Mouse (Mus musculus) CD8-positive naive resting alpha-beta T cell, adult 2 months (primary cell): Measurements from ENCODE around the gene Plac1.

Experiments
- DNase-seq, 2 experiments: peaks; one replicate each; pipeline ENCODE4 v3.0.0; 2022; ENCODE audit warnings: low read depth in 2 of 2, low spot score in 2 of 2

Plac1 gene

GRCm38 (mm10) chrX:53201616-53202015 is 38.3 kb downstream of the Plac1 start:
- DNase-seq = no peak

DNA sequence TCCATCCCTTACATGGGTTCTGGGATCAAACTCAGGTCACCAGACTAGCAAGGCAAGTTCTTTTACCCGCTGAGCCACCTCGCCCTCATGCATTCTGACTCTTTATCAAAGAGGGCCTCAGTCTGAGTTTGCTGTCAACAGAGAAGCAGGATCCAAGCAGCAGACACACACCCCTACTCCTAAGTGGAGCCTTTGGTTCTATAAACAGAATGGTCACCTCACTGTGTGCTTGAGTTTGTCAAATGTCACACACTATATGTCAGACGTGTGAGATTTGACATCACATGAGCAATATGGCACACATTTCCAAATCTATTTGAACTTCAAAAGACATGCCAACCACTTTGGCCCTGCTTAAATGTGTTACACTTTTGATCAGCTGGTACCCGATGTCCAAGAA is 42.2 kb downstream of the Plac1 start:
- DNase-seq = no peak

- no peak for DNase-seq
Observed at GRCm38 (mm10) chrX:53196392-53196791, 43.5 kb downstream of the Plac1 start.

GRCm38 (mm10) chrX:53188692-53189091 is 51.2 kb downstream of the Plac1 start:
- DNase-seq = no peak

- DNase-seq = no peak
Observed at GRCm38 (mm10) chrX:53179801-53180200, 60.1 kb downstream of the Plac1 start.

- no peak for DNase-seq
Observed at GRCm38 (mm10) chrX:53176296-53176695, 63.6 kb downstream of the Plac1 start.

GRCm38 (mm10) chrX:53168623-53169022 is 71.3 kb downstream of the Plac1 start:
- no peak for DNase-seq

GRCm38 (mm10) chrX:53166901-53167525 is 72.9 kb downstream of the Plac1 start:
- no peak for DNase-seq

- no peak for DNase-seq
Observed at GRCm38 (mm10) chrX:53166251-53166900, 73.5 kb downstream of the Plac1 start.

- DNase-seq = no peak
Observed at GRCm38 (mm10) chrX:53162589-53162988, 77.3 kb downstream of the Plac1 start.

DNA sequence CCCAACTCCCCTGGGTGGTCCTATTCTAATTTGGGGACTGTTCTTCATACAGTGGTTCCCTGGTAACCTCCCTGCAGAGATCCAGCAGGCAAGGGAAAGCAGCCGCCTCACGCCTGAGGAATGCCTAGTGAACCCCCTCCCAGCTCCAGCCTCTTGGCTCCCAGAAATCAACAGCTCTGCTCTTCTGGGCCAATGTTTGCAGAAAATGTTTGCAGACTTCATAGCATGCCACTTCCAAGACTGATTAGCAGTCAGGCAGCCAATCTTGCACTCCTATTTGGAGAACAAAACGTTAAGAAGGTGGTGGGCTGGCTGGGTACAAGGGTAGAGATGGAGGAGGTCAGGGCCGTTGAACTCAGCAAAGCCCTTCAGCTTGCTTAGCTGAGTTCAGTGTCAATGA is 78.3 kb downstream of the Plac1 start:
- DNase-seq = no peak

GRCm38 (mm10) chrX:53161115-53161514 is 78.8 kb downstream of the Plac1 start:
- DNase-seq = no peak

GRCm38 (mm10) chrX:53148039-53148438 is 91.9 kb downstream of the Plac1 start:
- DNase-seq = no peak

GRCm38 (mm10) chrX:53146389-53146917 is 93.5 kb downstream of the Plac1 start:
- DNase-seq = no peak

GRCm38 (mm10) chrX:53139641-53140040 is 100.3 kb downstream of the Plac1 start:
- DNase-seq = no peak

DNA sequence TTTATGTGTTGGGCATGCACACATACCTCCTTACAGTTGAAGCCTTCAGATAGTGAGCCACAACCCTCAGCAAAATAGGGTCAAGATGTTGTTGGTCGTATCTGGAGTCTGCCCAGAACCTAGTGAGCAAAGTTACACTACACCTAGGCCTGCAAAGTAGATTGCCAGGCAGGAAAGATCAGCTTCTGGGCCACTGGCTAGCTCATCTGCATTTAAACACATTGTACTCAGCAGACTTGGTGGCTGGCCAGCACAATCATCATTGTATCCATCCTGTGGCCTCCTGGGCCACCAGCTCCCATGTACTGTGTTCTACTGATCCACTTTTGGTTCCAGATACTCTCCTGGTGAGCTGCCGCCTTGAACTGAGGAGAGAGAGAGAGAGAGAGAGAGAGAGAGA is 102.8 kb downstream of the Plac1 start:
- no peak for DNase-seq

- DNase-seq = no peak
Observed at GRCm38 (mm10) chrX:53129501-53129900, 110.4 kb downstream of the Plac1 start.

DNA sequence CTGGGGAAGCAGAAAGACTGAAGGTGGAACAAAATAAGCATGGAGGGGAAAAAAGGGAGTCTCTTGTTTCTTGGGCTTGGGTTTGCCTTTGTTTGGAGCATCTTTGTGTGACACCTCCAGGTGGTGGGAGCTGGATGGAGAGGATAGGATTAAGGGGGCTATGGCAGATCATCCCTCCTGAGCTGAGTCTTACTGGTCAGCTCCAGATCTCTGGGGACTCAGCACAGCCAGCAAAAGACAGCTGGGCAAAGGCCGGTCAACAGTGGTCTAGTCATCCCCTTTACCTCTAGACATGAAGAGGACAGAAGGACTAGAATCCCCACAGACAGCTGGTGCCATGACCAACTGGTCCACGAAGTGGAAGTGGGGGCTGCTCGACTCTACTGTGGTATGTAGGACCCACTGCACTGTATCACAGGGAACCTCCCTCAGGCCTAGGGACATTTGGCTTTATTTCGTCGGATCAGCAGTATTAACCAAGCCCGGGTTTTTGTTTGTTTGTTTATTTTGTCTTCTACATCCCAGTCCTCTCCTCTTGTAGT is 113.3 kb downstream of the Plac1 start:
- DNase-seq = no peak

DNA sequence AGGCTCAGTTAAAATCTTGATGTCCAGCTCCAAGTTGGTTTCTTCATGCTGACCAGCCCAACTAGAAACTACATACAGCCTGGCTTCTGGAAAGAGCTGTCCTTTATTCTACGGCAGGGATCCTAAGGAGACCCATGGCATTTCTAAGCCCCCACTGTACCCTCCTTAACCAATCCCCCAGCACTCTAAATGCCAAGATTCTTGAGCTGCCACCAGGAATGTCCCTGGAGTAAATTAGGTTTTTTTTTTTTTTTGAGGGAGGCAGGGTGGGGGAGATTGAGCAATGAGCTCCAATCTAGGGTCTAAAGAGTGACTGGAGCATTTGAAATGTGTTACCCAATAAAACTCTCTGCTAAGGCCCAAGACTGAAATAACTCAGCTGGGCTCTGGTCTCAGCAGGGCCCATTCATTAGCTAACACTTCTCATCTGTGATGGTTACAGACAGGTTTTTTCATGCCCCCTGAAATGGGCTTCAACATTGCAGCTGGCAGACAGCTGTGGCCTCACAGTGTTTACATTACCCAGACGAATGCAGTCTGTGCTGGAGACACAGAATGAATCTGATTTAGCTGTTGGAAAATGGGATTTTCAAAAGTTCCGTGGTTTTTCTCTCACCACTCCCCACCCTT is 114.0 kb downstream of the Plac1 start:
- DNase-seq = no peak

GRCm38 (mm10) chrX:53123562-53123961 is 116.3 kb downstream of the Plac1 start:
- DNase-seq = no peak

GRCm38 (mm10) chrX:53118631-53119030 is 121.3 kb downstream of the Plac1 start:
- no peak for DNase-seq

- DNase-seq = no peak
Observed at GRCm38 (mm10) chrX:53118019-53118418, 121.9 kb downstream of the Plac1 start.
